Mouse (Mus musculus): ENCODE measurements around the gene Pcna.

- TF ChIP-seq POLR2A (IDR thresholded peaks at IDR 0.05; ENCODE audit: borderline replicate concordance, control insufficient read depth, low read depth, low read length) (no peak), CTCF (IDR thresholded peaks at IDR 0.05; ENCODE audit: control insufficient read depth, insufficient read depth, low read length) (no peak)
Measured at GRCm38 (mm10) chr2:132284492-132285139, 31.5 kb upstream of the Pcna start.
